Mouse (Mus musculus) liver, embryonic 11.5 days (tissue): ENCODE measurements around the gene Zfp180. TPM values are rescaled to one million over a fixed set of nuclear protein-coding genes. Genes with fewer than 3 reads are reported as not detected.

Experiments
- ATAC-seq: fragments of 200-750 bp; cut with Nextera tagmentation; replicated peaks from 2 replicates; pipeline ENCODE4 v1.8.0; 2017; ENCODE audit warnings: moderate number of reproducible peaks, mild to moderate bottlenecking, moderate TSS enrichment, moderate library complexity; ENCODE audit not compliant: low FRiP score
- DNase-seq: peaks from one replicate; pipeline ENCODE4 v3.0.0-alpha.2; 2017; ENCODE audit warnings: low spot score
- H3K27ac ChIP-seq: fragments of 300-500 bp; sonication (generic); 2 replicates; pipeline ENCODE4 v1.5.1; 2014; ENCODE audit warnings: mild to moderate bottlenecking, low read depth, low read length, control low read depth
- H3K27me3 ChIP-seq: fragments of 300-500 bp; sonication (generic); replicated peaks from 2 replicates; pipeline ENCODE4 v1.6.1; 2014; ENCODE audit warnings: low read length, mixed read lengths; ENCODE audit not compliant: control insufficient read depth, insufficient read depth
- H3K36me3 ChIP-seq: fragments of 300-500 bp; sonication (generic); 2 replicates; pipeline ENCODE4 v1.6.1; 2014; ENCODE audit warnings: mild to moderate bottlenecking, low read length, moderate library complexity, mixed read lengths; ENCODE audit not compliant: control insufficient read depth, insufficient read depth
- H3K4me1 ChIP-seq: fragments of 300-500 bp; sonication (generic); replicated peaks from 2 replicates; pipeline ENCODE4 v1.6.1; 2014; ENCODE audit warnings: low read length, mixed read lengths; ENCODE audit not compliant: control insufficient read depth, insufficient read depth
- H3K4me2 ChIP-seq: fragments of 300-500 bp; sonication (generic); 2 replicates; pipeline ENCODE4 v1.6.1; 2014; ENCODE audit warnings: mild to moderate bottlenecking, control low read depth, moderate library complexity
- H3K4me3 ChIP-seq: fragments of 300-500 bp; sonication (generic); 2 replicates; pipeline ENCODE4 v1.5.1; 2014; ENCODE audit warnings: low read depth, low read length, control low read depth
- H3K9ac ChIP-seq: fragments of 300-500 bp; sonication (generic); 2 replicates; pipeline ENCODE4 v1.6.1; 2014; ENCODE audit warnings: low read depth, low read length, control low read depth
- H3K9me3 ChIP-seq: fragments of 300-500 bp; sonication (generic); 2 replicates; pipeline ENCODE4 v1.6.1; 2016; ENCODE audit warnings: low read length, inconsistent platforms, mixed read lengths; ENCODE audit not compliant: control insufficient read depth
- WGBS: fragments of 180-500 bp; shearing (Covaris S2); extraction: QIAGEN DNeasy Blood & Tissue Kit; methylation state at CpG from one replicate; pipeline ENCODE4 v1.1.7; 2014; 5-methylcytosine and 5-hydroxymethylcytosine counted together
- polyA plus RNA-seq: library from polyadenylated mRNA; unstranded; fragments of >200 nt; fragmentation: Nextera tagmentation; extraction: Ambion mirVana; gene quantifications from 2 replicates; pipeline ENCODE4 v1.2.1, GENCODE M21; 2014

Zfp180 gene
- polyA plus RNA-seq, 1 experiment from 2014 or later: 19.8 TPM

GRCm38 (mm10) chr7:24142566-24142965, 60.8 kb downstream of the Zfp180 start:
- H3K4me2 ChIP-seq: no peak overlapping the region
- peaks cover 10% of the 10 kb centered on the region for H3K9me3 ChIP-seq
- DNase-seq: peak; percentile 27
- H3K4me3 ChIP-seq: no peak overlapping the region
- H3K36me3 ChIP-seq: peaks cover 22% of the 10 kb centered on the region
- WGBS: 61% methylated on average over 6 of the region's 6 CpGs
- H3K27ac ChIP-seq: no peak overlapping the region
- H3K4me1 ChIP-seq: no peaks in the 10 kb centered on the region
- no peaks in the 10 kb centered on the region for H3K27me3 ChIP-seq
- no peak for ATAC-seq
- no peak overlapping the region for H3K9ac ChIP-seq

GRCm38 (mm10) chr7:24153272-24153671, 71.5 kb downstream of the Zfp180 start:
- Histone ChIP-seq H3K27me3 (no peaks in the 10 kb centered on the region), H3K4me2 (no peak overlapping the region), H3K9ac (no peak overlapping the region), H3K4me3 (no peak overlapping the region), H3K9me3 (no peaks in the 10 kb centered on the region), H3K4me1 (no peaks in the 10 kb centered on the region), H3K27ac (no peak overlapping the region), H3K36me3 (no peaks in the 10 kb centered on the region)
- ATAC-seq: no peak
- 13% methylated on average over 1 of the region's 1 CpGs for WGBS
- DNase-seq: no peak

Other genes with a start within 250 kb of the Zfp180 start
- gene Vmn1r176, start 244.6 kb upstream of the Zfp180 start, polyA plus RNA-seq: not detected in 2 replicates
- gene Vmn1r177, start 215.5 kb upstream of the Zfp180 start, polyA plus RNA-seq: not detected in 2 replicates
- not detected in 2 replicates for gene Vmn1r178, start 189.9 kb upstream of the Zfp180 start, polyA plus RNA-seq
- not detected in 2 replicates for gene Vmn1r179, start 154.9 kb upstream of the Zfp180 start, polyA plus RNA-seq
- gene Vmn1r180, start 131.3 kb upstream of the Zfp180 start, polyA plus RNA-seq: not detected in 2 replicates
- not detected in 2 replicates for gene Vmn1r181, start 107.3 kb upstream of the Zfp180 start, polyA plus RNA-seq
- not detected in 2 replicates for gene V1rd19, start 80.2 kb upstream of the Zfp180 start, polyA plus RNA-seq
- not detected in 2 replicates for gene Vmn1r183, start 28.7 kb upstream of the Zfp180 start, polyA plus RNA-seq
- gene Zfp112, start 30.4 kb downstream of the Zfp180 start, polyA plus RNA-seq: 2.1 and 3.5 TPM in 2 replicates
- 10.3 and 10.5 TPM in 2 replicates for gene Zfp235, start 52.2 kb downstream of the Zfp180 start, polyA plus RNA-seq
- gene Zfp114, start 93.1 kb downstream of the Zfp180 start, polyA plus RNA-seq: 2.4 and 2.9 TPM in 2 replicates
- 5.8 and 6.3 TPM in 2 replicates for gene Zfp111, start 129.5 kb downstream of the Zfp180 start, polyA plus RNA-seq
- gene Zfp109, start 155.6 kb downstream of the Zfp180 start, polyA plus RNA-seq: 3.6 and 4.8 TPM in 2 replicates
- 1.3 and 1.4 TPM in 2 replicates for gene Zfp108, start 172.9 kb downstream of the Zfp180 start, polyA plus RNA-seq
- gene Zfp93, start 188.5 kb downstream of the Zfp180 start, polyA plus RNA-seq: 3.5 and 3.8 TPM in 2 replicates
- gene Zfp61, start 219.3 kb downstream of the Zfp180 start, polyA plus RNA-seq: 10.8 and 13.2 TPM in 2 replicates
- gene Zfp94, start 234.7 kb downstream of the Zfp180 start, polyA plus RNA-seq: 5.6 and 5.8 TPM in 2 replicates